Mouse (Mus musculus) MEL (cell line): ENCODE measurements around the gene Akt1. TPM values are rescaled to one million over a fixed set of nuclear protein-coding genes. Genes with fewer than 3 reads are reported as not detected.

Experiments
- DNase-seq: peaks from one replicate; pipeline ENCODE4 v3.0.0; 2011; ENCODE audit warnings: low read depth, low spot score
- H3K27ac ChIP-seq: 2 replicates; pipeline ENCODE4 v1.5.1; 2012; ENCODE audit warnings: low read depth, mild to moderate bottlenecking, control low read depth, low read length, moderate library complexity; ENCODE audit not compliant: control insufficient read depth
- H3K27me3 ChIP-seq, 2 experiments: fragments of 150-350 bp in 1 of 2; sonication (generic) in 1 of 2; 2 replicates each; pipeline ENCODE4 v1.6.1; 2012; ENCODE audit warnings: low read length in 2 of 2, mild to moderate bottlenecking in 2 of 2, improper control_type of control experiment in 1 of 2, moderate library complexity in 1 of 2; ENCODE audit not compliant: insufficient read depth in 2 of 2, control insufficient read depth in 1 of 2
- H3K36me3 ChIP-seq, 2 experiments: 2 replicates each; pipeline ENCODE4 v1.6.1; 2012 to 2014; ENCODE audit warnings: low read length in 2 of 2, improper control_type of control experiment in 1 of 2, inconsistent platforms in 1 of 2, mild to moderate bottlenecking in 1 of 2; ENCODE audit not compliant: insufficient read depth in 2 of 2, control insufficient read depth in 1 of 2
- H3K4me1 ChIP-seq, 2 experiments: fragments of 150-350 bp in 1 of 2; sonication (generic) in 1 of 2; 2 replicates each; pipeline ENCODE4 v1.6.1; 2012; ENCODE audit warnings: low read length in 2 of 2, improper control_type of control experiment in 1 of 2, mild to moderate bottlenecking in 1 of 2; ENCODE audit not compliant: insufficient read depth in 2 of 2, control insufficient read depth in 1 of 2
- H3K4me3 ChIP-seq, 2 experiments: fragments of 150-350 bp in 1 of 2; sonication (generic) in 1 of 2; 2 replicates each; pipeline ENCODE4 v1.5.1; 2012; ENCODE audit warnings: low read depth in 2 of 2, low read length in 2 of 2, mild to moderate bottlenecking in 2 of 2, moderate library complexity in 2 of 2, control low read depth in 1 of 2, improper control_type of control experiment in 1 of 2; ENCODE audit not compliant: control insufficient read depth in 1 of 2, insufficient read depth in 1 of 2
- H3K79me2 ChIP-seq: 2 replicates; pipeline ENCODE4 v1.6.1; 2012; ENCODE audit warnings: mild to moderate bottlenecking, low read length, moderate library complexity; ENCODE audit not compliant: control insufficient read depth, poor library complexity, insufficient read depth
- H3K9ac ChIP-seq: 2 replicates; pipeline ENCODE4 v1.6.1; 2012; ENCODE audit warnings: low read depth, mild to moderate bottlenecking, control low read depth, low read length, moderate library complexity; ENCODE audit not compliant: control insufficient read depth, poor library complexity, severe bottlenecking
- H3K9me3 ChIP-seq: fragments of 150-350 bp; sonication (generic); replicated peaks from 2 replicates; pipeline ENCODE4 v1.6.1; 2012; ENCODE audit warnings: mild to moderate bottlenecking, low read length, improper control_type of control experiment, moderate library complexity; ENCODE audit not compliant: insufficient read depth
- CTCF ChIP-seq, 3 experiments: IDR thresholded peaks in 2 of 3; conservative IDR thresholded peaks in 1 of 3; 2 replicates each; pipeline ENCODE4 v1.5.1; 2011 to 2012; ENCODE audit warnings: low read length in 3 of 3, low read depth in 2 of 3, mild to moderate bottlenecking in 2 of 3, improper control_type of control experiment in 1 of 3, inconsistent platforms in 1 of 3, mixed read lengths in 1 of 3, moderate library complexity in 1 of 3; ENCODE audit not compliant: control insufficient read depth in 1 of 3, insufficient read depth in 1 of 3, poor library complexity in 1 of 3, severe bottlenecking in 1 of 3
- E2F4 ChIP-seq: IDR thresholded peaks from 2 replicates; pipeline ENCODE4 v1.6.1; 2011; ENCODE audit warnings: low read depth, low read length, improper control_type of control experiment, borderline replicate concordance
- ELF1 ChIP-seq: IDR thresholded peaks from 2 replicates; pipeline ENCODE4 v1.6.1; 2014; ENCODE audit warnings: low read depth, mild to moderate bottlenecking, inconsistent platforms, low read length, improper control_type of control experiment, moderate library complexity
- GABPA ChIP-seq: IDR thresholded peaks from 2 replicates; pipeline ENCODE4 v1.6.1; 2012; ENCODE audit warnings: low read depth, mild to moderate bottlenecking, inconsistent platforms, low read length, improper control_type of control experiment, moderate library complexity
- MYC ChIP-seq: IDR thresholded peaks from 2 replicates; pipeline ENCODE4 v1.6.1; 2011; ENCODE audit warnings: low read depth, mild to moderate bottlenecking, low read length, improper control_type of control experiment, moderate library complexity
- TAL1 ChIP-seq: IDR thresholded peaks from 2 replicates; pipeline ENCODE4 v1.6.1; 2012; ENCODE audit warnings: mild to moderate bottlenecking, inconsistent platforms, low read length, moderate library complexity, mixed read lengths
- UBTF ChIP-seq: IDR thresholded peaks from 2 replicates; pipeline ENCODE4 v1.6.1; 2012; ENCODE audit warnings: low read depth, mild to moderate bottlenecking, inconsistent platforms, low read length, improper control_type of control experiment, moderate library complexity, borderline replicate concordance; ENCODE audit not compliant: insufficient read depth
- USF1 ChIP-seq: IDR thresholded peaks from 2 replicates; pipeline ENCODE4 v1.6.1; 2014; ENCODE audit warnings: low read depth, mild to moderate bottlenecking, inconsistent platforms, low read length, improper control_type of control experiment, moderate library complexity
- USF2 ChIP-seq, 2 experiments: IDR thresholded peaks; 2 replicates each; pipeline ENCODE4 v1.6.1; 2011 to 2012; ENCODE audit warnings: improper control_type of control experiment in 2 of 2, low read length in 2 of 2, borderline replicate concordance in 1 of 2, inconsistent platforms in 1 of 2, low read depth in 1 of 2, mild to moderate bottlenecking in 1 of 2; ENCODE audit not compliant: insufficient read depth in 1 of 2
- ZMIZ1 ChIP-seq: IDR thresholded peaks from 2 replicates; pipeline ENCODE4 v1.6.1; 2012; ENCODE audit warnings: low read depth, mild to moderate bottlenecking, inconsistent platforms, low read length, improper control_type of control experiment, moderate library complexity
- polyA plus RNA-seq, 2 experiments: library from polyadenylated mRNA; stranded (reverse) in 1 of 2; unstranded in 1 of 2; fragments of >175 nt in 1 of 2; fragments of >200 nt in 1 of 2; gene quantifications; 2 replicates each; pipeline versions ENCODE4 v1.2.1 to v1.2.4; 2012; ENCODE audit warnings: low replicate concordance in 2 of 2, low read depth in 1 of 2; ENCODE audit not compliant: insufficient read length in 2 of 2, insufficient read depth in 1 of 2, missing spikeins in 1 of 2
- total RNA-seq: library from RNA; depleted of rRNA; stranded (reverse); fragments of 300-350 nt; gene quantifications from 2 replicates; pipeline ENCODE4 v1.2.3, GENCODE M21; 2012

The Akt1 gene
- total and polyA plus RNA-seq, 3 experiments = 322 to 827 (median 764) TPM

DNA sequence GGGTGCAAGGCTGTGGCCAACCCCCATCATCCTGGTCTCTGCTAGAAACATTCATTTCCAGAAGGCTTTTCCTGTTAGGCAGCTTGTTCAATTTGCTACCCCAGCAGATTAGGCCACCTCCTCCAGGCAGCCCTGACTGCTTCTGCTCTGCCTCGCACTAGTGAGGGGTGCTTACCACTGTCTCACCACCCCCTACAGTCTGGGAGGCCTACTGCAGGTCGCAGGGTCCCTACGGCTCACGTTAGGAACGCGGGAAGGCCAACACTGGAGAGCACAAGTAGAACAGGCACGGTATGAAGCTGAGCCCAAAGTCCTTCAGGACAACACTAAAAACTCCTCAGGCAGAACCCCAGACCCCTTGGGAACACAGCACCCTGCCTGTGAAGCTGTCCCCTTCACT lies 2.8 kb downstream of the Akt1 start:
- DNase-seq = peak; percentile 72
- Histone ChIP-seq H3K4me1 (peaks cover 4 to 30% of the 10 kb centered on the region in 2 experiments), H3K4me3 (no peak overlapping the region), H3K27ac (no peak overlapping the region), H3K36me3 (peaks cover 12 to 23% of the 10 kb centered on the region in 2 experiments), H3K79me2 (peaks cover 72% of the 10 kb centered on the region), H3K27me3 (no peaks in the 10 kb centered on the region), H3K9ac (no peak overlapping the region; the same call in 1 of the 2 replicates), H3K9me3 (no peaks in the 10 kb centered on the region)
- TF ChIP-seq E2F4 = no peak
- peak in 2 of 3 experiments; percentile 42 to 48; a peak in 4 of 6 replicates for TF ChIP-seq CTCF (IDR thresholded peaks at IDR 0.05 in 2 of 3, conservative IDR thresholded peaks at IDR 0.05 in 1 of 3; ENCODE audit: control insufficient read depth in 1 of 3, insufficient read depth in 1 of 3, low read depth in 2 of 3, low read length in 3 of 3, poor library complexity in 1 of 3, severe bottlenecking in 1 of 3)

DNA sequence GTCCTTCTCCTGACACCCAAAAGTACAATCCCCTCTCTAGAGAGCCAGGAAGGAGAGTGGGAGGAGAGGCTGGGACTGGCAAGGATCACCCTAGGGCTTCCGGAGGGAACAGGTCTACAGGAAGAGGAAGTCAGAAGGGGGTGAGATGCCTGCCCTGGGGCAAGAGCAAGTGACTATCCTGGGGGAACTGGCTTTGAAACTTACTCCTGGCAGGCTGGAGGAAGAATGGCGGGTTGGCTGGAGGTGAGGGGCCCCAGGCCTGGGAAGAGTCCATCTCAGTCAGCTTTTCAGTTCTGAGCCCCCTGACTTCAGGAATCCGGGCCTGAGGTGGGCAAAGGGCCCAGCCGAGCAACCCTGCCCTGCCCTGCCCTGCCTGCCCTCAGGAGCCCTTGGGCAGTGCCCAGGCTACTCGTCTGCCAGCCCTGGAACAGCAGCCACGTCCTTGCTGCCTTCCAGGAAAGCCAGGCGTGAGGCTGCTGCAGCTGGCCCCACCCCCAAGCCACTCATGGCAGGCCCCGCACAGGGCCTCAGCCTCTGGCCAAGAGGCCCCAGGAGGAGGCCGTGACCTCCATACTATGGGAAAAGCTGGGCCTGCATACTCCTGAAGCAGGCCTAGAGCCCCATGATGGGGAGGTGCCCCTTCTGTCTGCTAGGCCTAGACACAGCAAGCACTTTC lies 3.8 kb downstream of the Akt1 start:
- Histone ChIP-seq H3K27me3 (no peaks in the 10 kb centered on the region), H3K9ac (no peak overlapping the region), H3K27ac (no peak overlapping the region), H3K4me1 (peaks cover 3 to 23% of the 10 kb centered on the region in 2 experiments), H3K9me3 (no peaks in the 10 kb centered on the region), H3K4me3 (no peak overlapping the region), H3K79me2 (peaks cover 78% of the 10 kb centered on the region), H3K36me3 (peaks cover 12 to 26% of the 10 kb centered on the region in 2 experiments)
- TF ChIP-seq UBTF (no peak), USF2 (IDR thresholded peaks at IDR 0.05; ENCODE audit: borderline replicate concordance in 1 of 2, insufficient read depth in 1 of 2, low read depth in 1 of 2, low read length in 2 of 2) (no peak), MYC (no peak), USF1 (no peak), ZMIZ1 (no peak), E2F4 (no peak)
- no peak for DNase-seq

DNA sequence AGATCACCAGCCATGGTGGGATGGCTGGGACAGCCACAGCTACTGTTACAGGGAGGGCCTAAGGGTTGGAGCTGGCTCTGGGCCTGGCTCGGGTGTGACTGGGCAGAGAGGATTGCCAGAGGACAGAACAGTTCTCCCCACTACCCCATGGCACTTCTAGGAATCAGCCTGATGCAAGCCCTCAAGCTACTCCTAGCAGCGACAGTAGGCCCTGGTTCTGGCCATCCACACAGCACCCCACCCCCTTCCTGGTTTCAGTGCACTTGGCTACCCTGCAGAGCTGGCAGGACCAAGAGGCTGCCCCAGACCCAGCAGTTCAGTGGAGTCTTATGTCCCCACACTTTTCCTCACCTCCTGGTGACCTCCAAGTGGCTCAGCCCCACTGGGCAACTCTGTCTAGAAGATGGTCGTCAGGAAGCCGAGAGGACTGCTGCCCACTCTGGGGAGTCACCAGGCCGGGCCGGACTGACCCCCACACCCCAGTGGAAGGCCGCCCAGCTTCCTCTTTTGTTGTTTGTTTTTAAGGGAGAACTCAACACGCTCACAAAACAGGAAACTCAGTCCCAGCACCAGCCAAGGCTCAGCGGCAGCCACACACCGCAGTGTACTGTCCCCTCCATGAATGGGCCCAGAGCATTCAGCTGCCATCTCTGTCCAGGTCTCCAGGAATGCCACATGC lies 6.9 kb downstream of the Akt1 start:
- H3K79me2 ChIP-seq = peaks cover 76% of the 10 kb centered on the region
- peaks cover 11 to 34% of the 10 kb centered on the region in 2 experiments for H3K36me3 ChIP-seq
- H3K27ac ChIP-seq = no peak overlapping the region
- H3K4me3 ChIP-seq = no peak overlapping the region
- DNase-seq = no peak
- TF ChIP-seq GABPA = no peak
- TF ChIP-seq TAL1 = no peak
- no peak for TF ChIP-seq ELF1
- H3K9ac ChIP-seq = no peak overlapping the region
- peaks cover 3 to 15% of the 10 kb centered on the region in 2 experiments for H3K4me1 ChIP-seq
- H3K9me3 ChIP-seq = no peaks in the 10 kb centered on the region
- no peaks in the 10 kb centered on the region for H3K27me3 ChIP-seq
